Mouse (Mus musculus) liver, embryonic 14.5 days (tissue): Measurements from ENCODE around the gene Sesn1.

Experiments used
- CTCF ChIP-seq: IDR thresholded peaks from 2 replicates; pipeline ENCODE4 v1.5.1; 2016; ENCODE audit warnings: antibody characterized with exemption, low read depth, control low read depth
- EP300 ChIP-seq: IDR thresholded peaks from 2 replicates; pipeline ENCODE4 v1.6.1; 2016; ENCODE audit warnings: antibody characterized with exemption, low read depth

- TF ChIP-seq CTCF (no peak), EP300 (no peak)
Measured at GRCm38 (mm10) chr10:41891312-41891711, 81.6 kb downstream of the Sesn1 start.
